Mouse (Mus musculus) spleen, postnatal 36 days (tissue): ENCODE results near the gene Adam12.

Source experiments
- DNase-seq, 2 experiments: peaks; one replicate each; pipeline ENCODE4 v3.0.0; 2022; ENCODE audit warnings: low spot score in 2 of 2, mixed read lengths in 1 of 2

Gene Adam12

GRCm38 (mm10) chr7:134150305-134150704 is 81.6 kb downstream of the Adam12 start:
- DNase-seq = no peak

GRCm38 (mm10) chr7:134149351-134149750 is 82.6 kb downstream of the Adam12 start:
- no peak for DNase-seq

- no peak for DNase-seq
Observed at GRCm38 (mm10) chr7:134147561-134147960, 84.4 kb downstream of the Adam12 start.

GRCm38 (mm10) chr7:134146821-134147220 is 85.1 kb downstream of the Adam12 start:
- DNase-seq = no peak

GRCm38 (mm10) chr7:134144111-134144510 is 87.8 kb downstream of the Adam12 start:
- no peak for DNase-seq

GRCm38 (mm10) chr7:134139291-134139949 is 92.5 kb downstream of the Adam12 start:
- no peak for DNase-seq

GRCm38 (mm10) chr7:134132323-134132722 is 99.6 kb downstream of the Adam12 start:
- no peak for DNase-seq

- DNase-seq = no peak
Observed at GRCm38 (mm10) chr7:134128087-134128522, 103.8 kb downstream of the Adam12 start.

- no peak for DNase-seq
Observed at GRCm38 (mm10) chr7:134121397-134121796, 110.5 kb downstream of the Adam12 start.

GRCm38 (mm10) chr7:134115438-134115837 is 116.5 kb downstream of the Adam12 start:
- no peak for DNase-seq

- DNase-seq = no peak
Observed at GRCm38 (mm10) chr7:134114311-134115188, 117.4 kb downstream of the Adam12 start.

GRCm38 (mm10) chr7:134113829-134114228 is 118.1 kb downstream of the Adam12 start:
- no peak for DNase-seq

- no peak for DNase-seq
Observed at GRCm38 (mm10) chr7:134110116-134110515, 121.8 kb downstream of the Adam12 start.

GRCm38 (mm10) chr7:134107849-134108248 is 124.1 kb downstream of the Adam12 start:
- no peak for DNase-seq

- no peak for DNase-seq
Observed at GRCm38 (mm10) chr7:134099010-134099409, 132.9 kb downstream of the Adam12 start.

GRCm38 (mm10) chr7:134097861-134098260 is 134.1 kb downstream of the Adam12 start:
- no peak for DNase-seq

GRCm38 (mm10) chr7:134093871-134094270 is 138.1 kb downstream of the Adam12 start:
- DNase-seq = no peak

- DNase-seq = no peak
Observed at GRCm38 (mm10) chr7:134090764-134091163, 141.2 kb downstream of the Adam12 start.

- no peak for DNase-seq
Observed at GRCm38 (mm10) chr7:134090256-134090655, 141.7 kb downstream of the Adam12 start.

GRCm38 (mm10) chr7:134088548-134089347 is 143.2 kb downstream of the Adam12 start:
- no peak for DNase-seq

GRCm38 (mm10) chr7:134085396-134085795 is 146.6 kb downstream of the Adam12 start:
- DNase-seq = no peak

- no peak for DNase-seq
Observed at GRCm38 (mm10) chr7:134084926-134085325, 147.0 kb downstream of the Adam12 start.
